Mouse (Mus musculus) forebrain, embryonic 11.5 days (tissue): ENCODE measurements around the gene Etv6. TPM values are rescaled to one million over a fixed set of nuclear protein-coding genes. Genes with fewer than 3 reads are reported as not detected.
"Not testable (repeated sequence)": the region's sequence is repeated elsewhere in the genome, so short reads cannot be mapped to it uniquely, and the experiment has no call there.

Source experiments
- ATAC-seq: fragments of 200-750 bp; cut with Nextera tagmentation; replicated peaks from 2 replicates; pipeline ENCODE4 v1.8.0; 2017; ENCODE audit warnings: moderate TSS enrichment; ENCODE audit not compliant: low FRiP score
- DNase-seq: peaks from one replicate; pipeline ENCODE4 v3.0.0-alpha.2; 2017; ENCODE audit warnings: low spot score
- H3K27ac ChIP-seq: fragments of 300-500 bp; sonication (generic); 2 replicates; pipeline ENCODE4 v1.5.1; 2014; ENCODE audit warnings: low read depth, low read length
- H3K27me3 ChIP-seq: fragments of 300-500 bp; sonication (generic); 2 replicates; pipeline ENCODE4 v1.6.1; 2014; ENCODE audit warnings: mild to moderate bottlenecking, low read length, mixed read lengths; ENCODE audit not compliant: control insufficient read depth, insufficient read depth
- H3K36me3 ChIP-seq: fragments of 300-500 bp; sonication (generic); 2 replicates; pipeline ENCODE4 v1.6.1; 2014; ENCODE audit warnings: mild to moderate bottlenecking, low read length, moderate library complexity, mixed read lengths; ENCODE audit not compliant: control insufficient read depth, insufficient read depth
- H3K4me1 ChIP-seq: fragments of 300-500 bp; sonication (generic); replicated peaks from 2 replicates; pipeline ENCODE4 v1.6.1; 2014; ENCODE audit warnings: low read length, mixed read lengths; ENCODE audit not compliant: control insufficient read depth, insufficient read depth
- H3K4me2 ChIP-seq: fragments of 300-500 bp; sonication (generic); 2 replicates; pipeline ENCODE4 v1.6.1; 2014; ENCODE audit warnings: low read depth, mild to moderate bottlenecking, low read length, moderate library complexity, mixed read lengths; ENCODE audit not compliant: severe bottlenecking
- H3K4me3 ChIP-seq: fragments of 300-500 bp; sonication (generic); 2 replicates; pipeline ENCODE4 v1.5.1; 2014; ENCODE audit warnings: low read depth, low read length
- H3K9ac ChIP-seq: fragments of 300-500 bp; sonication (generic); 2 replicates; pipeline ENCODE4 v1.6.1; 2014; ENCODE audit warnings: low read length
- H3K9me3 ChIP-seq: fragments of 300-500 bp; sonication (generic); 2 replicates; pipeline ENCODE4 v1.6.1; 2016; ENCODE audit warnings: low read length, mixed read lengths; ENCODE audit not compliant: control insufficient read depth
- WGBS: fragments of 180-500 bp; shearing (Covaris S2); extraction: QIAGEN DNeasy Blood & Tissue Kit; methylation state at CpG from one replicate; pipeline ENCODE4 v1.1.7; 2014; 5-methylcytosine and 5-hydroxymethylcytosine counted together
- polyA plus RNA-seq: library from polyadenylated mRNA; unstranded; fragments of >200 nt; fragmentation: Nextera tagmentation; extraction: Ambion mirVana; gene quantifications from 2 replicates; pipeline ENCODE4 v1.2.1, GENCODE M21; 2014

Gene Etv6
- polyA plus RNA-seq, result 18.8 and 20.9 TPM in 2 replicates

- Histone ChIP-seq H3K27ac (peak within 1 kb of the TSS; percentile 100), H3K4me3 (peak within 1 kb of the TSS; percentile 70), H3K36me3 (no peaks in the 10 kb centered on the region), H3K4me2 (peak within 1 kb of the TSS; percentile 70), H3K9me3 (no peaks in the 10 kb centered on the region), H3K4me1 (peaks cover 17% of the 10 kb centered on the region; the same call in 1 of the 2 replicates), H3K27me3 (no peaks in the 10 kb centered on the region), H3K9ac (peak within 1 kb of the TSS; percentile 99)
- under 1% methylated on average over 64 of the region's 78 CpGs for WGBS
- DNase-seq (peak; percentile 89), ATAC-seq (peak; percentile 75)
Measured at GRCm38 (mm10) chr6:134035490-134036405, at the start of gene Etv6. Gene Etv6, plus strand, starts transcription at chr6:134035700.

- H3K4me1 ChIP-seq, result 0 out of 2 replicates have a peak, but pooled peaks cover 2% of the 10 kb centered on the region
- H3K4me2 ChIP-seq, result no peak overlapping the region
- no peaks in the 10 kb centered on the region for H3K36me3 ChIP-seq
- H3K9ac ChIP-seq, result no peak overlapping the region
- ATAC-seq (no peak), DNase-seq (no peak)
- no peak overlapping the region for H3K4me3 ChIP-seq
- WGBS, result 52% methylated on average over 2 of the region's 2 CpGs
- no peak overlapping the region for H3K27ac ChIP-seq
- H3K27me3 ChIP-seq, result no peaks in the 10 kb centered on the region
- no peaks in the 10 kb centered on the region for H3K9me3 ChIP-seq
Measured at GRCm38 (mm10) chr6:133986161-133986560, 49.3 kb upstream of the Etv6 start.

GRCm38 (mm10) chr6:133987068-133987591 is 48.4 kb upstream of the Etv6 start:
- H3K27ac ChIP-seq, result no peak overlapping the region
- H3K4me2 ChIP-seq, result no peak overlapping the region
- no peak overlapping the region for H3K9ac ChIP-seq
- H3K4me3 ChIP-seq, result no peak overlapping the region
- no peaks in the 10 kb centered on the region for H3K36me3 ChIP-seq
- no peaks in the 10 kb centered on the region for H3K27me3 ChIP-seq
- no peaks in the 10 kb centered on the region for H3K9me3 ChIP-seq
- ATAC-seq, result no peak
- 56% methylated on average over 2 of the region's 2 CpGs for WGBS
- DNase-seq, result no peak
- H3K4me1 ChIP-seq, result 0 out of 2 replicates have a peak, but pooled peaks cover 2% of the 10 kb centered on the region

- H3K4me2 ChIP-seq, result no peak overlapping the region
- no peak overlapping the region for H3K27ac ChIP-seq
- H3K4me1 ChIP-seq, result 0 out of 2 replicates have a peak, but pooled peaks cover 2% of the 10 kb centered on the region
- no peaks in the 10 kb centered on the region for H3K36me3 ChIP-seq
- H3K9me3 ChIP-seq, result no peaks in the 10 kb centered on the region
- no peaks in the 10 kb centered on the region for H3K27me3 ChIP-seq
- no peak overlapping the region for H3K4me3 ChIP-seq
- DNase-seq, result no peak
- ATAC-seq, result peak; percentile 33
- 55% methylated on average over 9 of the region's 9 CpGs for WGBS
- H3K9ac ChIP-seq, result no peak overlapping the region
Measured at GRCm38 (mm10) chr6:133988011-133988410, 47.5 kb upstream of the Etv6 start.

GRCm38 (mm10) chr6:133997461-133997860 is 38.0 kb upstream of the Etv6 start:
- DNase-seq, result no peak
- Histone ChIP-seq H3K36me3 (no peaks in the 10 kb centered on the region), H3K9me3 (no peaks in the 10 kb centered on the region), H3K27me3 (no peaks in the 10 kb centered on the region), H3K4me3 (no peak overlapping the region), H3K9ac (no peak overlapping the region), H3K4me1 (no peaks in the 10 kb centered on the region), H3K4me2 (no peak overlapping the region), H3K27ac (no peak overlapping the region)
- no peak for ATAC-seq
- 87% methylated on average over 2 of the region's 2 CpGs for WGBS

GRCm38 (mm10) chr6:133997935-133998334 is 37.6 kb upstream of the Etv6 start:
- Histone ChIP-seq H3K9ac (no peak overlapping the region), H3K27me3 (no peaks in the 10 kb centered on the region), H3K4me1 (no peaks in the 10 kb centered on the region), H3K4me3 (no peak overlapping the region), H3K36me3 (no peaks in the 10 kb centered on the region), H3K4me2 (no peak overlapping the region), H3K27ac (no peak overlapping the region), H3K9me3 (no peaks in the 10 kb centered on the region)
- DNase-seq, result no peak
- no peak for ATAC-seq
- WGBS, result 78% methylated on average over 2 of the region's 2 CpGs

GRCm38 (mm10) chr6:134014488-134015110 is 20.9 kb upstream of the Etv6 start:
- not testable (repeated sequence) for DNase-seq

GRCm38 (mm10) chr6:134018807-134019206 is 16.7 kb upstream of the Etv6 start:
- WGBS, result 91% methylated on average over 1 of the region's 1 CpGs
- Histone ChIP-seq H3K4me2 (no peak overlapping the region), H3K9me3 (no peaks in the 10 kb centered on the region), H3K9ac (no peak overlapping the region), H3K4me1 (no peaks in the 10 kb centered on the region), H3K27me3 (no peaks in the 10 kb centered on the region), H3K36me3 (no peaks in the 10 kb centered on the region), H3K27ac (no peak overlapping the region), H3K4me3 (no peak overlapping the region)
- DNase-seq, result no peak
- no peak for ATAC-seq

More at GRCm38 (mm10) chr6:134014488-134015110, 20.9 kb upstream of the Etv6 start:
- H3K4me1 ChIP-seq, ATAC-seq, H3K27ac ChIP-seq, H3K4me2 ChIP-seq, H3K36me3 ChIP-seq, H3K9me3 ChIP-seq, H3K4me3 ChIP-seq, H3K9ac ChIP-seq, H3K27me3 ChIP-seq: not testable (repeated sequence)
- WGBS, result 72% methylated on average over 4 of the region's 12 CpGs
